Mouse (Mus musculus): Measurements from ENCODE around the gene Cript. TPM values are rescaled to one million over a fixed set of nuclear protein-coding genes. Genes with fewer than 3 reads are reported as not detected.
"Not testable (repeated sequence)": the region's sequence is repeated elsewhere in the genome, so short reads cannot be mapped to it uniquely, and the experiment has no call there.

Gene Cript
- polyA plus RNA-seq, 1 experiment from 2014 or later = 204 TPM

DNA sequence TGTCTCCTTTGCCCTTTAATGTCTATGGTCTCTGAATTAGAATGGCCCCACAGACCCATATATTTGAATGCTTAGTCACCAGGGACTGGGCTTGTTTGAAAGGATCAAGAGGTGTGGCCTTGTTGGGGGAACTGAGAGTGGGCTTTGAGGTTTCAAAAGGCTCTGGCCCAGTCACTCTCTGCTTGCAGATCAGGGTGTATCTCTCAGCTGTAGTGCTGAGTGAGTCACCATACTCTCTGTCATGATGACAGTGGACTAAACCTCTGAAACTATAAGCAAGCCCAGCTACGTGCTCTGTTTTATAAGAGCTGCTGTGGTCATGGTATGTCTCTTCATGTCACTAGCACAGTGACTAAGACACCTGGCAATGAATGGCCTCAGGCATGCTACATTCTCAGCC is 27.1 kb downstream of the Cript start:
- ATAC-seq (ENCODE audit: low FRiP score, low read depth) = no peak
- peaks cover 7% of the 10 kb centered on the region; the same call in 1 of the 2 replicates for H3K4me1 ChIP-seq

DNA sequence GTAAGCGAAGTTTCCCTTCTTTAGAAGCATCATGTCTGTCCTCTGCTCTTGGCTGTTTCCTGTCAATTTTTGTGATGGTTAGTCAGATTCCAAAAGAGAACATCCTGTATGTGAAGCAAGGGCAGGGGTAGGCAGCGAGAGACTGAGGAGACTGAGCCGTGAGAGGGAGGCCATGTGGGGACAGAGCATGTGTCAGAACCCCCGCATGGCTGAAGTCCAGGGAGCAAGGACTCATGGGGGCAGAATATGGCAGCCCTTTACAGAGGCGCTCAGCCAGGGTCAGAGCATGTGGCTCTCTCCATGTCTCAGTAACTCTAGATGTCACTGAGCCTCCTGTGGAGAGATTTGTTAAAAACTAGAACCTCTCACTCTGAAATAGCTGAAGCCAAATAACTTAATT is 28.6 kb downstream of the Cript start:
- Histone ChIP-seq H3K27me3 (replicated peaks) (no peaks in the 10 kb centered on the region), H3K36me3 (no peaks in the 10 kb centered on the region), H3K9me3 (no peaks in the 10 kb centered on the region), H3K4me3 (no peak overlapping the region), H3K9ac (no peak overlapping the region), H3K4me1 (peaks cover 7% of the 10 kb centered on the region; the same call in 1 of the 2 replicates), H3K4me2 (replicated peaks) (no peak overlapping the region), H3K27ac (no peak overlapping the region)
- ATAC-seq (ENCODE audit: low FRiP score, low read depth) = no peak
- WGBS = 79% methylated on average over 5 of the region's 5 CpGs

More for the DNA sequence above, 27.1 kb downstream of the Cript start:
- Histone ChIP-seq H3K4me3 (no peak overlapping the region), H3K4me2 (replicated peaks) (no peak overlapping the region), H3K9me3 (no peaks in the 10 kb centered on the region), H3K36me3 (no peaks in the 10 kb centered on the region), H3K27ac (no peak overlapping the region), H3K27me3 (replicated peaks) (no peaks in the 10 kb centered on the region), H3K9ac (no peak overlapping the region)
- WGBS = 87% methylated on average over 1 of the region's 1 CpGs

GRCm38 (mm10) chr17:87055051-87055459 is 29.7 kb downstream of the Cript start:
- WGBS = 43% methylated on average over 5 of the region's 5 CpGs
- Histone ChIP-seq H3K27me3 (replicated peaks) (no peaks in the 10 kb centered on the region), H3K36me3 (no peaks in the 10 kb centered on the region), H3K9ac (no peak overlapping the region), H3K4me3 (no peak overlapping the region), H3K27ac (no peak overlapping the region), H3K9me3 (no peaks in the 10 kb centered on the region), H3K4me1 (peaks cover 7% of the 10 kb centered on the region; the same call in 1 of the 2 replicates), H3K4me2 (replicated peaks) (no peak overlapping the region)
- ATAC-seq (ENCODE audit: low FRiP score, low read depth) = 0 out of 2 replicates have a peak, but pooled peaks have one; percentile 50

DNA sequence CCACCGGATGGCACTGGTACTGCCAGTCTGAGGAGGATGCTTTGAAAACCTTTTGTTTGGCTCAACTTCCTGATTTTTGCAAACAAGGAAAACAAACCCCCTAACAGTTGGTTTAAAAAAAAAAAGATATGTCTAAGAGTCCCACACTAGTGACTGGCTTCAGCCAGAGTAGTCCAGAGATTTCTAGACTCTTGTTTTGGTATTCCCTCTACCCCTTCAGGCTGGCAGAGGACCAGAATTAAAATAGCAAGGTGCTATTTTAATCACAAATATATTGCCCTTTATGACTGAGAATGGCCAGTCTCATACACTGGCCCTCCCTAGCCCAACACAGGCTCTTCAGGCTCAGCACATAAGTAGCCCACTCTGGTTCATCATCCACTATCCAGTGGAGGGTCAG is 30.3 kb downstream of the Cript start:
- Histone ChIP-seq H3K4me3 (no peak overlapping the region), H3K27me3 (replicated peaks) (no peaks in the 10 kb centered on the region), H3K9ac (no peak overlapping the region), H3K4me1 (peaks cover 7% of the 10 kb centered on the region; the same call in 1 of the 2 replicates), H3K27ac (no peak overlapping the region), H3K4me2 (replicated peaks) (no peak overlapping the region), H3K36me3 (no peaks in the 10 kb centered on the region), H3K9me3 (no peaks in the 10 kb centered on the region)
- ATAC-seq (ENCODE audit: low FRiP score, low read depth) = no peak
- WGBS = 81% methylated on average over 1 of the region's 1 CpGs

DNA sequence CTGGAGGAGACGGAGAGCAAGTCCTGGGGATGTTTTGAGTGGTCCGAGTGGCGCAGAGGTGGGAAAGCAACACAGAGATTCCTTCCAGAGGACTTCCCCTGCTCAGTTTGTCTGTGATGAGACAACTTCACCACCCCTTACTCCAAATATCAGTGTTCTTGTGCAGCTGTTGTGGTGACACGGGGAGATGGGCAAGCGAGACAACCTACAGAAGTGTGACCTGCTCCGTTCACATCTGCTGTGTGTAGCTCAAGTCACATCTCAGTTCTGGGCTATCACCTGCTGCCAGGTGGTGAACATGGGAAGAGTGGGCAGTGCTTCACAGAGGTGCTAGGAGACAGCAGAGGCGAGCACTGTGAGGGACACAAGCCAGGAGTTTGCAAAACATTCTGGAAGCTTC is 31.4 kb downstream of the Cript start:
- Histone ChIP-seq H3K36me3 (no peaks in the 10 kb centered on the region), H3K9me3 (no peaks in the 10 kb centered on the region), H3K4me2 (replicated peaks) (no peak overlapping the region), H3K9ac (no peak overlapping the region), H3K27me3 (replicated peaks) (no peaks in the 10 kb centered on the region), H3K27ac (no peak overlapping the region), H3K4me3 (no peak overlapping the region), H3K4me1 (peaks cover 7% of the 10 kb centered on the region; the same call in 1 of the 2 replicates)
- 92% methylated on average over 7 of the region's 7 CpGs for whole genome bisulfite sequencing
- ATAC-seq (ENCODE audit: low FRiP score, low read depth) = no peak

GRCm38 (mm10) chr17:87057486-87058266 is 32.3 kb downstream of the Cript start:
- no peaks in the 10 kb centered on the region for H3K27me3 ChIP-seq (replicated peaks)
- WGBS = 77% methylated on average over 8 of the region's 8 CpGs
- H3K9me3 ChIP-seq = no peaks in the 10 kb centered on the region
- no peak for ATAC-seq (ENCODE audit: low FRiP score, low read depth)
- H3K4me1 ChIP-seq = peaks cover 7% of the 10 kb centered on the region; the same call in 1 of the 2 replicates
- no peaks in the 10 kb centered on the region for H3K36me3 ChIP-seq
- H3K4me3 ChIP-seq = no peak overlapping the region
- no peak overlapping the region for H3K9ac ChIP-seq
- no peak overlapping the region for H3K4me2 ChIP-seq (replicated peaks)
- no peak overlapping the region for H3K27ac ChIP-seq

DNA sequence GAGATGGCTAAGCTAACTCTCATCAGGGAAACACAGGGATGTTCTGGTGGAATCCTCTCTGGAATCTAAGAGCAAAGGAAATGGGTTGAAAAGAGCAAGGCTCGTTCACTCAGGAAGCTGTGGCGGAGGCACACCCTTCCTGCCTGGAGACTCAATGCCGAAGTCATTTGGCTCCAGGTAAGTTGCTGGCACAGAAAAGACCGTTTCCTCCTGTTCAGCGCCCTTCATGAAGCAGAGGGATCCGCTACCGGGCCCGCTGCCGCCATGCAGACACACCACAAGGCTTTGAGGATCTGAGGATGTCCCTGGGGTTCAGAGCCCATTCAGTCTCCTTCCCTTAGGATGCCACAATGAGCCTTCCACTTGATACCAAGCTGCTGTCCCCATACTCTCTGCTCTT is 37.3 kb downstream of the Cript start:
- H3K36me3 ChIP-seq = no peaks in the 10 kb centered on the region
- H3K27ac ChIP-seq = no peak overlapping the region
- no peak overlapping the region for H3K4me2 ChIP-seq (replicated peaks)
- no peaks in the 10 kb centered on the region for H3K9me3 ChIP-seq
- ATAC-seq (ENCODE audit: low FRiP score, low read depth) = no peak
- 86% methylated on average over 9 of the region's 9 CpGs for WGBS
- no peaks in the 10 kb centered on the region for H3K4me1 ChIP-seq
- H3K27me3 ChIP-seq (replicated peaks) = no peaks in the 10 kb centered on the region
- H3K9ac ChIP-seq = no peak overlapping the region
- no peak overlapping the region for H3K4me3 ChIP-seq

DNA sequence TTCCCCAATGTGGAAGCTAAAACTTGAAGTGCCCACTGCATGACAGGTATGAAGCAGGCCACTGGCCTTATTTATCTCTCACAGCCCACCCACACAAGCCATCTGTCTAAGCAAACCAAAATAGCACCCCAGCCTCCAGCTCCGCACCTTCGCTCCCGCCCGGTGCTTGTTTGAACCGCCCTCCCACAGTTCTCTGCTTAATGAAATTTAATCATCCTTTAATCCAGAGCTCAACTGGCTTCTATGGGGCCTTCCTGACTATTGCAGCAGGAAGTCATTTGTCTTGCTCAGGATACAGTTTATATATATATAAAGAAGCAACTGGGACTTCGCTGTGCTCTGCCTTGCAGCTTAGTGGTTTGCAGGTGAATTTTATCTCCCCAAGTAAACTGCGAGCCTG is 38.1 kb downstream of the Cript start:
- no peak overlapping the region for H3K9ac ChIP-seq
- H3K4me1 ChIP-seq = no peaks in the 10 kb centered on the region
- H3K9me3 ChIP-seq = no peaks in the 10 kb centered on the region
- no peak overlapping the region for H3K4me2 ChIP-seq (replicated peaks)
- 91% methylated on average over 7 of the region's 7 CpGs for WGBS
- no peaks in the 10 kb centered on the region for H3K36me3 ChIP-seq
- no peaks in the 10 kb centered on the region for H3K27me3 ChIP-seq (replicated peaks)
- no peak for ATAC-seq (ENCODE audit: low FRiP score, low read depth)
- H3K27ac ChIP-seq = no peak overlapping the region
- H3K4me3 ChIP-seq = no peak overlapping the region

DNA sequence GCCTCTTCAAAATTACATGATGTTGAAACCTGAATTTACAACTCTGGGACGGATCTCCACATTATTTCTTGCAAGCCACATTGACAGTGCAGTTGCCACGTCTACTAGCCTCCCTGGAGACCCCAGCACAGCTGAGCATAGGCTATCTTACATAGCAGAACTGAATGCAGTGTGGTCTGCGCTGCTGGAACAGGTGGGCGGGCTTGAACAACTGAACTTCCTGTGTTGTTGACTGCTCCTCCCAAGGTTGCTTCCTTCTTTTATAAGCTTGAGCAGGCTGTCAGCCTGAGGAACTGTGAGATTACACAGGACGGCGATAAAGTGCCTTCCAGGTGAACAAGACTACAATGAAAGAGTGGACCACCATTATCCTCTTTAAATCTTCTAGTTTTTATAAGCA is 38.6 kb downstream of the Cript start:
- Histone ChIP-seq H3K9me3 (no peaks in the 10 kb centered on the region), H3K4me3 (no peak overlapping the region), H3K27me3 (replicated peaks) (no peaks in the 10 kb centered on the region), H3K36me3 (no peaks in the 10 kb centered on the region), H3K27ac (no peak overlapping the region), H3K4me2 (replicated peaks) (no peak overlapping the region), H3K4me1 (no peaks in the 10 kb centered on the region), H3K9ac (no peak overlapping the region)
- no peak for ATAC-seq (ENCODE audit: low FRiP score, low read depth)
- 82% methylated on average over 6 of the region's 6 CpGs for WGBS

GRCm38 (mm10) chr17:87068997-87069396 is 43.6 kb downstream of the Cript start:
- Histone ChIP-seq H3K27me3 (replicated peaks) (no peaks in the 10 kb centered on the region), H3K4me2 (replicated peaks) (no peak overlapping the region), H3K4me1 (no peaks in the 10 kb centered on the region), H3K4me3 (no peak overlapping the region), H3K9me3 (no peaks in the 10 kb centered on the region), H3K9ac (no peak overlapping the region), H3K36me3 (no peaks in the 10 kb centered on the region), H3K27ac (no peak overlapping the region)
- no peak for ATAC-seq (ENCODE audit: low FRiP score, low read depth)
- 88% methylated on average over 4 of the region's 4 CpGs for WGBS

DNA sequence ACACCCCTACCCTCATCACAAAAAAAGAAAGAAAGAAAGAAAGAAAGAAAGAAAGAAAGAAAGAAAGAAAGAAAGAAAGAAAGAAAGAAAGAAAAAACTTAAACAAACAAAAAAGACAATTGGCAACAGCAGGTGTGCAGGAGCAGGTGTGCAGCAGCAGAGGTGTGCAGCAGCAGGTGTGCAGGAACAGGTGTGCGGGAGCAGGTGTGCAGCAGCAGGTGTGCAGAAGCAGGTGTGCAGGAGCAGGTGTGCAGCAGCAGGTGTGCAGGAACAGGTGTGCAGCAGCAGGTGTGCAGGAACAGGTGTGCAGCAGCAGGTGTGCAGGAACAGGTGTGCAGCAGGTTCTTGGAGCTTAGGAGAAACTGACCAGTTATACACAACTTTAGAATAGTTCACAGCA is 46.8 kb downstream of the Cript start:
- H3K4me2 ChIP-seq (replicated peaks); H3K4me3 ChIP-seq; H3K9me3 ChIP-seq; H3K36me3 ChIP-seq; H3K27me3 ChIP-seq (replicated peaks); H3K9ac ChIP-seq; H3K4me1 ChIP-seq; ATAC-seq (ENCODE audit: low FRiP score, low read depth); H3K27ac ChIP-seq: not testable (repeated sequence)
- WGBS = 90% methylated on average over 1 of the region's 1 CpGs

- WGBS = 76% methylated on average over 5 of the region's 5 CpGs
- Histone ChIP-seq H3K27me3 (replicated peaks) (no peaks in the 10 kb centered on the region), H3K4me3 (no peak overlapping the region), H3K36me3 (no peaks in the 10 kb centered on the region), H3K9me3 (no peaks in the 10 kb centered on the region), H3K4me2 (replicated peaks) (no peak overlapping the region), H3K27ac (no peak overlapping the region), H3K9ac (no peak overlapping the region), H3K4me1 (no peaks in the 10 kb centered on the region)
- no peak for ATAC-seq (ENCODE audit: low FRiP score, low read depth)
Measured at GRCm38 (mm10) chr17:87072766-87073440, 47.6 kb downstream of the Cript start.

Measured in neural tube, embryonic 12.5 days (tissue).